Mouse (Mus musculus) cerebellum, adult 18-20 months (tissue): ENCODE measurements around the gene 2010315B03Rik.
"Not testable (repeated sequence)": the region's sequence is repeated elsewhere in the genome, so short reads cannot be mapped to it uniquely, and the experiment has no call there.

Experiments
- DNase-seq, 2 experiments: peaks; one replicate each; pipeline ENCODE4 v3.0.0; 2021

2010315B03Rik gene

GRCm38 (mm10) chr9:124312171-124313142, at the start of gene 2010315B03Rik:
2010315B03Rik (minus strand) TSS chr9:124312696.
- peak; percentile 83 to 93 for DNase-seq

- DNase-seq: no peak
These were observed 994 bp downstream of the 2010315B03Rik start for GRCm38 (mm10) chr9:124311502-124311901.

GRCm38 (mm10) chr9:124288329-124288728, 24.2 kb downstream of the 2010315B03Rik start:
- no peak for DNase-seq

- peak; percentile 86 to 93 for DNase-seq
These were observed 30.4 kb downstream of the 2010315B03Rik start for GRCm38 (mm10) chr9:124281912-124282686.

- DNase-seq: peak in 1 of 2 experiments; percentile 19
These were observed 31.1 kb downstream of the 2010315B03Rik start for GRCm38 (mm10) chr9:124281448-124281791.

GRCm38 (mm10) chr9:124280576-124281447, 31.7 kb downstream of the 2010315B03Rik start:
- DNase-seq: no peak

GRCm38 (mm10) chr9:124279300-124279699, 33.2 kb downstream of the 2010315B03Rik start:
- no peak for DNase-seq

GRCm38 (mm10) chr9:124275064-124275463, 37.4 kb downstream of the 2010315B03Rik start:
- DNase-seq: no peak

GRCm38 (mm10) chr9:124273172-124273571, 39.3 kb downstream of the 2010315B03Rik start:
- DNase-seq: no peak

GRCm38 (mm10) chr9:124267929-124268328, 44.6 kb downstream of the 2010315B03Rik start:
- no peak for DNase-seq

- no peak for DNase-seq
These were observed 45.0 kb downstream of the 2010315B03Rik start for GRCm38 (mm10) chr9:124267493-124267892.

- no peak for DNase-seq
These were observed 49.3 kb downstream of the 2010315B03Rik start for GRCm38 (mm10) chr9:124262987-124263717.

GRCm38 (mm10) chr9:124258067-124258556, 54.4 kb downstream of the 2010315B03Rik start:
- no peak for DNase-seq

- DNase-seq: no peak
These were observed 55.1 kb downstream of the 2010315B03Rik start for GRCm38 (mm10) chr9:124257200-124258066.

- DNase-seq: not testable (repeated sequence)
These were observed 56.0 kb downstream of the 2010315B03Rik start for GRCm38 (mm10) chr9:124256271-124257199.

- DNase-seq: no peak
These were observed 61.1 kb downstream of the 2010315B03Rik start for GRCm38 (mm10) chr9:124251438-124251837.
